Mouse (Mus musculus) liver (tissue): ENCODE data around the gene Rnaset2b.
"Not testable (repeated sequence)": the region's sequence is repeated elsewhere in the genome, so short reads cannot be mapped to it uniquely, and the experiment has no call there.

ENCODE experiments used
- DNase-seq: peaks from one replicate; pipeline ENCODE4 v3.0.0-alpha.2; 2020; ENCODE audit warnings: mixed read lengths

Rnaset2b gene

GRCm38 (mm10) chr17:6970334-6970733 lies at the start of gene Rnaset2b:
Gene Rnaset2b, plus strand, starts transcription at chr17:6970634.
- DNase-seq, result not testable (repeated sequence)

GRCm38 (mm10) chr17:6931625-6932024 lies 38.8 kb upstream of the Rnaset2b start:
- DNase-seq, result not testable (repeated sequence)

GRCm38 (mm10) chr17:6942560-6942959 lies 27.9 kb upstream of the Rnaset2b start:
- DNase-seq, result not testable (repeated sequence)

- not testable (repeated sequence) for DNase-seq
These were observed 22.8 kb upstream of the Rnaset2b start for GRCm38 (mm10) chr17:6947637-6947983.

GRCm38 (mm10) chr17:6947984-6948768 lies 22.3 kb upstream of the Rnaset2b start, which contains the start of gene Rsph3b:
Gene Rsph3b, minus strand, starts transcription at chr17:6948682.
- DNase-seq, result peak; percentile 81

- not testable (repeated sequence) for DNase-seq
These were observed 21.6 kb upstream of the Rnaset2b start for GRCm38 (mm10) chr17:6948769-6949228.

- not testable (repeated sequence) for DNase-seq
These were observed 11.6 kb upstream of the Rnaset2b start for GRCm38 (mm10) chr17:6958881-6959280.

GRCm38 (mm10) chr17:6959543-6960259 lies 10.7 kb upstream of the Rnaset2b start:
- DNase-seq, result not testable (repeated sequence)

- DNase-seq, result not testable (repeated sequence)
These were observed 10.1 kb upstream of the Rnaset2b start for GRCm38 (mm10) chr17:6960349-6960748.

- peak; percentile 20 for DNase-seq
These were observed 9.7 kb upstream of the Rnaset2b start, which contains the start of gene Tagap1 for GRCm38 (mm10) chr17:6960776-6961175. Gene Tagap1, minus strand, starts transcription at chr17:6961156.

- DNase-seq, result not testable (repeated sequence)
These were observed 9.0 kb upstream of the Rnaset2b start for GRCm38 (mm10) chr17:6961181-6962000.

- not testable (repeated sequence) for DNase-seq
These were observed 8.1 kb upstream of the Rnaset2b start for GRCm38 (mm10) chr17:6962339-6962738.

GRCm38 (mm10) chr17:6962936-6963335 lies 7.5 kb upstream of the Rnaset2b start:
- DNase-seq, result not testable (repeated sequence)

GRCm38 (mm10) chr17:6965364-6965763 lies 5.1 kb upstream of the Rnaset2b start:
- DNase-seq, result not testable (repeated sequence)

GRCm38 (mm10) chr17:6967673-6968072 lies 2.8 kb upstream of the Rnaset2b start:
- DNase-seq, result not testable (repeated sequence)

GRCm38 (mm10) chr17:6971238-6971637 lies 804 bp downstream of the Rnaset2b start:
- not testable (repeated sequence) for DNase-seq

GRCm38 (mm10) chr17:6972836-6973396 lies 2.5 kb downstream of the Rnaset2b start:
- DNase-seq, result not testable (repeated sequence)

- not testable (repeated sequence) for DNase-seq
These were observed 4.6 kb downstream of the Rnaset2b start for GRCm38 (mm10) chr17:6974985-6975384.

- peak; percentile 27 for DNase-seq
These were observed 8.1 kb downstream of the Rnaset2b start, which contains the start of gene Gm49721 for GRCm38 (mm10) chr17:6978287-6979248. Gene Gm49721, plus strand, starts transcription at chr17:6978904.

- not testable (repeated sequence) for DNase-seq
These were observed 8.9 kb downstream of the Rnaset2b start for GRCm38 (mm10) chr17:6979380-6979779.

- DNase-seq, result not testable (repeated sequence)
These were observed 9.7 kb downstream of the Rnaset2b start for GRCm38 (mm10) chr17:6980144-6980543.
